Mouse (Mus musculus) heart, embryonic 12.5 days (tissue): ENCODE results near the gene Isyna1. TPM values are rescaled to one million over a fixed set of nuclear protein-coding genes. Genes with fewer than 3 reads are reported as not detected.
A peak's percentile ranks its signal among the peaks of the same experiment; 100 is the strongest.

Experiments
- ATAC-seq: fragments of 200-750 bp; cut with Nextera tagmentation; 2 replicates; pipeline ENCODE4 v1.8.0; 2017; ENCODE audit warnings: moderate TSS enrichment, moderate library complexity; ENCODE audit not compliant: insufficient number of reproducible peaks, low FRiP score
- H3K27ac ChIP-seq: fragments of 300-500 bp; sonication (generic); 2 replicates; pipeline ENCODE4 v1.5.1; 2016; ENCODE audit warnings: mild to moderate bottlenecking, moderate library complexity; ENCODE audit not compliant: poor library complexity, severe bottlenecking
- H3K27me3 ChIP-seq: fragments of 300-500 bp; sonication (generic); replicated peaks from 2 replicates; pipeline ENCODE4 v1.6.1; 2016; ENCODE audit warnings: mild to moderate bottlenecking, moderate library complexity
- H3K36me3 ChIP-seq: fragments of 300-500 bp; sonication (generic); 2 replicates; pipeline ENCODE4 v1.6.1; 2016; ENCODE audit warnings: mild to moderate bottlenecking, moderate library complexity
- H3K4me1 ChIP-seq: fragments of 300-500 bp; sonication (generic); replicated peaks from 2 replicates; pipeline ENCODE4 v1.6.1; 2016; ENCODE audit warnings: mild to moderate bottlenecking
- H3K4me2 ChIP-seq: fragments of 300-500 bp; sonication (generic); 2 replicates; pipeline ENCODE4 v1.6.1; 2016; ENCODE audit warnings: mild to moderate bottlenecking, moderate library complexity
- H3K4me3 ChIP-seq: fragments of 300-500 bp; sonication (generic); 2 replicates; pipeline ENCODE4 v1.5.1; 2016; ENCODE audit warnings: mild to moderate bottlenecking
- H3K9ac ChIP-seq: fragments of 300-500 bp; sonication (generic); 2 replicates; pipeline ENCODE4 v1.6.1; 2016; ENCODE audit warnings: mild to moderate bottlenecking, moderate library complexity
- H3K9me3 ChIP-seq: fragments of 300-500 bp; sonication (generic); replicated peaks from 2 replicates; pipeline ENCODE4 v1.6.1; 2016; ENCODE audit warnings: mild to moderate bottlenecking, moderate library complexity
- WGBS: fragments of 180-500 bp; shearing (Covaris S2); methylation state at CpG from one replicate; pipeline ENCODE4 v1.1.7; 2016; 5-methylcytosine and 5-hydroxymethylcytosine counted together
- polyA plus RNA-seq: library from polyadenylated mRNA; unstranded; fragments of >200 nt; fragmentation: Nextera tagmentation; extraction: Ambion mirVana; gene quantifications from 2 replicates; pipeline ENCODE4 v1.2.1, GENCODE M21; 2016

Isyna1 gene
- polyA plus RNA-seq, 1 experiment from 2014 or later = 138 TPM

GRCm38 (mm10) chr8:70629574-70630531 lies 35.7 kb downstream of the Isyna1 start:
- Histone ChIP-seq H3K36me3 (no peaks in the 10 kb centered on the region), H3K4me1 (peaks cover 43% of the 10 kb centered on the region), H3K4me3 (peak overlapping the region; percentile 52), H3K4me2 (peak overlapping the region; percentile 68), H3K27ac (peak overlapping the region; percentile 38; the same call in 1 of the 2 replicates), H3K27me3 (peaks cover 14% of the 10 kb centered on the region; the same call in 1 of the 2 replicates), H3K9me3 (no peaks in the 10 kb centered on the region), H3K9ac (peak overlapping the region; percentile 64)
- ATAC-seq = peak; percentile 83
- WGBS = 2% methylated on average over 60 of the region's 60 CpGs

GRCm38 (mm10) chr8:70630532-70631381 lies 36.6 kb downstream of the Isyna1 start:
- peaks cover 41% of the 10 kb centered on the region for H3K4me1 ChIP-seq
- 10% methylated on average over 22 of the region's 22 CpGs for WGBS
- H3K9ac ChIP-seq = peak overlapping the region; percentile 52

GRCm38 (mm10) chr8:70631436-70631835 lies 37.3 kb downstream of the Isyna1 start:
- H3K27ac ChIP-seq = no peak overlapping the region
- peak overlapping the region; percentile 52 for H3K9ac ChIP-seq
- peak overlapping the region; percentile 14; the same call in 1 of the 2 replicates for H3K4me3 ChIP-seq
- H3K4me2 ChIP-seq = peak overlapping the region; percentile 68
- H3K9me3 ChIP-seq = no peaks in the 10 kb centered on the region
- ATAC-seq = no peak
- no peaks in the 10 kb centered on the region for H3K36me3 ChIP-seq
- 16% methylated on average over 24 of the region's 24 CpGs for WGBS
- peaks cover 41% of the 10 kb centered on the region for H3K4me1 ChIP-seq
- peaks cover 14% of the 10 kb centered on the region; the same call in 1 of the 2 replicates for H3K27me3 ChIP-seq

More at GRCm38 (mm10) chr8:70630532-70631381, 36.6 kb downstream of the Isyna1 start:
- 0 out of 2 replicates have a peak, but pooled peaks have one; percentile 37 for ATAC-seq
- H3K27me3 ChIP-seq = peaks cover 14% of the 10 kb centered on the region; the same call in 1 of the 2 replicates
- no peaks in the 10 kb centered on the region for H3K36me3 ChIP-seq
- H3K4me3 ChIP-seq = peak overlapping the region; percentile 14; the same call in 1 of the 2 replicates
- H3K4me2 ChIP-seq = peak overlapping the region; percentile 68
- no peak overlapping the region for H3K27ac ChIP-seq
- no peaks in the 10 kb centered on the region for H3K9me3 ChIP-seq

GRCm38 (mm10) chr8:70632346-70632892 lies 38.2 kb downstream of the Isyna1 start, which contains the start of gene Gdf15:
TSS of gene Gdf15 (minus strand) at chr8:70632456.
- H3K27ac ChIP-seq = no peak within 1 kb of the TSS
- 81% methylated on average over 6 of the region's 6 CpGs for WGBS
- ATAC-seq = no peak

GRCm38 (mm10) chr8:70634066-70634465 lies 39.9 kb downstream of the Isyna1 start:
- H3K9ac ChIP-seq = no peak overlapping the region

More at GRCm38 (mm10) chr8:70632346-70632892, 38.2 kb downstream of the Isyna1 start, which contains the start of gene Gdf15:
- H3K4me2 ChIP-seq = peak within 1 kb of the TSS; percentile 68
- H3K4me1 ChIP-seq = peaks cover 51% of the 10 kb centered on the region
- H3K36me3 ChIP-seq = no peaks in the 10 kb centered on the region
- H3K9me3 ChIP-seq = no peaks in the 10 kb centered on the region
- peaks cover 14% of the 10 kb centered on the region; the same call in 1 of the 2 replicates for H3K27me3 ChIP-seq
- peak within 1 kb of the TSS; percentile 14; the same call in 1 of the 2 replicates for H3K4me3 ChIP-seq
- H3K9ac ChIP-seq = peak within 1 kb of the TSS; percentile 52

GRCm38 (mm10) chr8:70635527-70635926 lies 41.4 kb downstream of the Isyna1 start:
- Histone ChIP-seq H3K27ac (no peak overlapping the region), H3K36me3 (no peaks in the 10 kb centered on the region), H3K9ac (no peak overlapping the region), H3K9me3 (no peaks in the 10 kb centered on the region), H3K4me2 (no peak overlapping the region), H3K27me3 (peaks cover 14% of the 10 kb centered on the region; the same call in 1 of the 2 replicates), H3K4me1 (peaks cover 50% of the 10 kb centered on the region), H3K4me3 (no peak overlapping the region)
- 66% methylated on average over 6 of the region's 6 CpGs for WGBS
- ATAC-seq = no peak

More at GRCm38 (mm10) chr8:70634066-70634465, 39.9 kb downstream of the Isyna1 start:
- Histone ChIP-seq H3K36me3 (no peaks in the 10 kb centered on the region), H3K4me1 (peaks cover 56% of the 10 kb centered on the region), H3K4me3 (no peak overlapping the region), H3K4me2 (no peak overlapping the region), H3K27ac (no peak overlapping the region), H3K27me3 (peaks cover 14% of the 10 kb centered on the region; the same call in 1 of the 2 replicates), H3K9me3 (no peaks in the 10 kb centered on the region)
- 34% methylated on average over 6 of the region's 6 CpGs for WGBS
- no peak for ATAC-seq

GRCm38 (mm10) chr8:70636838-70637237 lies 42.7 kb downstream of the Isyna1 start:
- Histone ChIP-seq H3K9me3 (no peaks in the 10 kb centered on the region), H3K27me3 (peaks cover 5% of the 10 kb centered on the region; the same call in 1 of the 2 replicates), H3K4me3 (no peak overlapping the region), H3K4me1 (peaks cover 37% of the 10 kb centered on the region), H3K4me2 (no peak overlapping the region), H3K36me3 (no peaks in the 10 kb centered on the region), H3K27ac (no peak overlapping the region), H3K9ac (no peak overlapping the region)
- ATAC-seq = no peak
- WGBS = 62% methylated on average over 8 of the region's 8 CpGs

GRCm38 (mm10) chr8:70638752-70639151 lies 44.6 kb downstream of the Isyna1 start:
- Histone ChIP-seq H3K4me3 (no peak overlapping the region), H3K9ac (no peak overlapping the region), H3K4me2 (no peak overlapping the region), H3K4me1 (peaks cover 29% of the 10 kb centered on the region), H3K27me3 (no peaks in the 10 kb centered on the region), H3K27ac (peak overlapping the region; percentile 19; the same call in 1 of the 2 replicates), H3K36me3 (no peaks in the 10 kb centered on the region), H3K9me3 (no peaks in the 10 kb centered on the region)
- ATAC-seq = no peak
- 50% methylated on average over 9 of the region's 9 CpGs for WGBS

- Histone ChIP-seq H3K27ac (no peak overlapping the region), H3K9me3 (no peaks in the 10 kb centered on the region), H3K4me2 (no peak overlapping the region), H3K4me1 (peaks cover 32% of the 10 kb centered on the region), H3K36me3 (no peaks in the 10 kb centered on the region), H3K27me3 (no peaks in the 10 kb centered on the region), H3K9ac (no peak overlapping the region), H3K4me3 (no peak overlapping the region)
- WGBS = 56% methylated on average over 3 of the region's 3 CpGs
- ATAC-seq = no peak
Measured at GRCm38 (mm10) chr8:70643019-70643418, 48.8 kb downstream of the Isyna1 start.

GRCm38 (mm10) chr8:70644065-70644464 lies 49.9 kb downstream of the Isyna1 start:
- no peak overlapping the region for H3K9ac ChIP-seq
- ATAC-seq = no peak
- H3K27me3 ChIP-seq = no peaks in the 10 kb centered on the region

More at GRCm38 (mm10) chr8:70644065-70644464, 49.9 kb downstream of the Isyna1 start:
- Histone ChIP-seq H3K4me2 (no peak overlapping the region), H3K9me3 (no peaks in the 10 kb centered on the region), H3K27ac (no peak overlapping the region), H3K4me3 (no peak overlapping the region), H3K36me3 (no peaks in the 10 kb centered on the region), H3K4me1 (peaks cover 35% of the 10 kb centered on the region)
- WGBS = 73% methylated on average over 2 of the region's 2 CpGs
